Mouse (Mus musculus): ENCODE data around the gene Specc1.
"Not testable (repeated sequence)": the region's sequence is repeated elsewhere in the genome, so short reads cannot be mapped to it uniquely, and the experiment has no call there.

Gene Specc1

GRCm38 (mm10) chr11:61956572-61957295 lies at the start of gene Specc1:
Gene Specc1, plus strand, starts transcription at chr11:61956763.
- DNase-seq (ENCODE audit: low read depth, low spot score): peak; percentile 91

GRCm38 (mm10) chr11:61908315-61908714 lies 48.2 kb upstream of the Specc1 start:
- DNase-seq (ENCODE audit: low read depth, low spot score): no peak

GRCm38 (mm10) chr11:61919702-61920101 lies 36.9 kb upstream of the Specc1 start:
- DNase-seq (ENCODE audit: low read depth, low spot score): no peak

- no peak for DNase-seq (ENCODE audit: low read depth, low spot score)
Observed at GRCm38 (mm10) chr11:61923309-61923708, 33.3 kb upstream of the Specc1 start.

- no peak for DNase-seq (ENCODE audit: low read depth, low spot score)
Observed at GRCm38 (mm10) chr11:61929323-61930097, 27.1 kb upstream of the Specc1 start.

GRCm38 (mm10) chr11:61930098-61930517 lies 26.5 kb upstream of the Specc1 start, which contains the start of gene Akap10:
Gene Akap10, minus strand, starts transcription at chr11:61930252.
- DNase-seq (ENCODE audit: low read depth, low spot score): peak; percentile 90

- no peak for DNase-seq (ENCODE audit: low read depth, low spot score)
Observed at GRCm38 (mm10) chr11:61930640-61931586, 25.6 kb upstream of the Specc1 start.

- no peak for DNase-seq (ENCODE audit: low read depth, low spot score)
Observed at GRCm38 (mm10) chr11:61937761-61938160, 18.8 kb upstream of the Specc1 start.

DNA sequence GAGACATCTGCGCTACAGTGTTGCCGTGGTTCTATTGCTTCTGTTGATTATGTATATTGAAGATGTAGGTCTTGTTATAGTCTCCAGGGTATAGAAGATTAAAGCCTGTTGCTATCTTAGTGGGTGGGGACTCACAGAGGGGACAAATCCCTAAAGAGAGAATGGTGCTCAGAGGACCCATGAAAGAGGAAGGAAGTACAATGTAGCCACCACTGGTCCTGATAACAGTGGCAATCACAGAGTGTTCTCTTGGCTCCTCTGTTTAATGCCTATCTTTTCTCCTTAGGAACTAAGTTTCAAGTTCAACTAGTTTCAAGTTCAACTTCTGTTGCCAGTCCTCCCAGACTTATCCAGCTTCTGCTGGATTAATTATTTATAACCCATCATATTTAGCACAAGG lies 13.7 kb upstream of the Specc1 start:
- DNase-seq (ENCODE audit: low read depth, low spot score): no peak

DNA sequence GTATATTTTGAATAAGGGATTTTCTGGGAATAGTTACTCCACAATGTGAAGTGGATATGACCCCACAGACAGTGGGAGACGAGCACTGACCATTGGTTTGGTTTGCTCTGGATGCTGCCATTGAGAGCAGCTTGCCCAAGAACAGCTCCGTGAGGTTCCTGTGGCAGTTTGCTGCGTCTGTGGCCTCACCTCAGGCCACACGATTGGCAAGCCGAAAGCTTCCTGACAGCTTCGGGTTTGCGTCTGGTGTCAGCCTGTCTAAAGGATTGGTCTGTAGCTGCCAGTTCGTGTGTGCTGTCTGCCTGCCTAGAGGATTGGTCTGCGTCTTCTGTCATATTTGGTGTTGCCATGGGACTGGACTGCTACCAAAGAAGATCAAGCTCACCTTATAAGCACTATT lies 12.1 kb upstream of the Specc1 start:
- DNase-seq (ENCODE audit: low read depth, low spot score): no peak

DNA sequence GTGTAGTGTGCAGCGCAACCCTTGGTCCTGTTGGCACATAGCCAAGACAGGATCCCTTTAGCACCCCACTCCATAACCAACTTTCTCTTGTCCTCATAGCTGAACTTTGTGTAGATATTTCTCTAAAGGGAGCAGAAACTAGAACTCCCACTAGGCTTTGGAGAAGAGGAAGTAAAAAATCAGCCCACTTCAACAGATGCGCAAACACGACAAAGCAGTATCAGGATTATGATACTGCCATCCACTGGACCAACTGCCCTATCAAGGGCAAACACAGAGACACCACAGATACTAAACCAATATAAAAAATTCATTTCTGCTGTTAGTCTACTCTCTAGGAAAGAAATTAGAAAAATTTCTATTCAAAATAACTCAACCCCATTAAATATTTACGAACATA lies 10.0 kb upstream of the Specc1 start:
- DNase-seq (ENCODE audit: low read depth, low spot score): no peak

DNA sequence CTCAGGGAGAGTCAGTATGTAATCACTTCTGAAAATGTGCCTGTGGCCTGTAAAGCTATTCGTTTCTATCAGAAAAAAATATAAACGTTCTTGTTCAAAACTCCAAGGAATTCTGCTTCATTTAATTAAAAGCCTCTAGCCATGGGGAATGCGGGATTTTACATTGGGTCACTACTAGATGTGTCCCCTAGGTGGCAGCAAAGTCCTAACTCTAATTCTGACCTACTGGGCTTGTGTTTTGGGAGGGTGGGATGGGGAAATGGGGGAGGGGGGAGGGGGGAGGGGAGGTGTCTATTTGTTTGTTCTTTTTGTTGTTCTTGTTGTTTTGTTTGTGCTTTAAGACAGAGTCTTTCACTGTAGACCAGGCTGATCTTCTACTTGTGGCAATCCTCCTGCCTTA lies 7.2 kb upstream of the Specc1 start:
- DNase-seq (ENCODE audit: low read depth, low spot score): peak; percentile 70

GRCm38 (mm10) chr11:61950632-61951031 lies 5.9 kb upstream of the Specc1 start:
- DNase-seq (ENCODE audit: low read depth, low spot score): peak; percentile 83

- no peak for DNase-seq (ENCODE audit: low read depth, low spot score)
Observed at GRCm38 (mm10) chr11:61955136-61955535, 1.4 kb upstream of the Specc1 start.

DNA sequence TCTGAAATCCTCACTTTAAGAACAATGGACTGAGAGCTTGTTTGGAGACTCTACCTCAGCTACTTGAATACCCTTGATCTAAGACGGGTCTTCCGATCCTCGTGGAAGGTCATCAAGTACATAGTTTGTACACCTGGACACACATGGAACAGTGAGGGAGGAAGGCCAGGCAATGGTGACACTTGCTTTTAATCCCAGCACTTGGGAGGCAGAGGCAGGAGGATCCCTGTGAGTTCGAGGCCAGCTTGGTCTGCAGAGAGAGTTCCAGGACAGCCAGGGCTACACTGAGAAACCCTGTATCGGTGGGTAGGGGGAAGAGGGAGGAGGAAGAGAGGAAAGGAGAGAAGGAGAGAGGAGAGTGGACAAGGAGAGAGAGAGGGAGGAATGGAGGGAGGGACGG lies 612 bp upstream of the Specc1 start:
- no peak for DNase-seq (ENCODE audit: low read depth, low spot score)

DNA sequence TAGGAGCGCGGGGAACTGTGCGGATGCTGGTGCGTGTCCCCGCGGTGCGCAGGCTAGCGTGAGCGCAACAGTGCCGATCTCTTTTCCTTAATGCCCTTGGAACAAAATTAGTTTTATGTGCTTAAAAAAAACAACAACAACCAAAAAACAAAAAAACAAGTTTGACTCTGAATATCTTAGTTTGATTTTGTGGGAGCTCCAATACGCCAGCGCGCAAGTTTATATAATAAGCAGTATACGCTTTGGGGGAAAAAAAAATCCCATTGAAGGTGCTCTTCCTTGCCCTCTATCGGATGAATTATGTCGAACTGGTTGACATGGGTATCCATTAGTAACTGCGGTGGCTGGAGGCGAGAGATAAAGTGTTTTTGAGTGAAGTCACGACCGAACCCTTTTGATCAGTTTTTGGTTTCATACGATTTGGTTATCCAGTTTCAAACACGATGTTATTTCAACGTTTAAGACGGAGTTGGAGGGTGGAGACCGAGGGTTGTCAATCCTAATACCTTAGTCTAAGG lies 792 bp downstream of the Specc1 start:
- DNase-seq (ENCODE audit: low read depth, low spot score): no peak

DNA sequence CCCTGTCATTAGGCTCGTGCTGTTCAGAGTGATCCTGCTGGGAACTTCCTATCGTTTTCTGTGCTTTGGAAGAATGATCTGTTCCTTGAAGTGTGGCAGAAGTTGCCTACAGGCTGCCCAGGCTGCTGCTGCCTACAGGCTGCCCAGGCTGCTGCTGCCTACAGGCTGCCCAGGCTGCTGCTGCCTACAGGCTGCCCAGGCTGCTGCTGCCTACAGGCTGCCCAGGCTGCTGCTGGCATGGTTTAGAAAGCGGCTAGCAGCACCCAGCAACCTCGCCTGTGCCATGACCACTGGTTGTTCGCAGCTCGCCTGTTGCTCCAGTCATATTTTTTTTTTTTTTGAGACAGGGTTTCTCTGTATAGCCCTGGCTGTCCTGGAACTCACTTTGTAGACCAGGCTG lies 2.1 kb downstream of the Specc1 start:
- not testable (repeated sequence) for DNase-seq (ENCODE audit: low read depth, low spot score)

DNA sequence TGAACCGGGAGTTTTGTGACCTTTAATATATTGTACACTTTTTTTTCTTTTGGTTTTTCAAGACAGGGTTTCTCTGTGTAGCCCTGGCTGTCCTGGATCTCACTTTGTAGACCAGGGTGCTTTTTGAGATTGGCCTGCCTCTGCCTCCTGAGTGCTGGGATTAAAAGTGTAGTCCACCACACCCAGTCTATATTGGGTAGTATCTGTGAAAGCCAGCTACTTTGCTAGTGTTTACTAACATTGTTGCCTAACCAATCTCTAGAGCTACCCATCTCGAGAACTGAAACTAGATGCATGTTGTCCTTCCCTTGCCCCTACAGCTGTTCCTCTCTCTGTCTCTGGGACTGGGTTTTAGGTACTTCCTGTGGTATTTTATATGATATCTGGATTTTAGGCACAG lies 3.5 kb downstream of the Specc1 start:
- DNase-seq (ENCODE audit: low read depth, low spot score): no peak

DNA sequence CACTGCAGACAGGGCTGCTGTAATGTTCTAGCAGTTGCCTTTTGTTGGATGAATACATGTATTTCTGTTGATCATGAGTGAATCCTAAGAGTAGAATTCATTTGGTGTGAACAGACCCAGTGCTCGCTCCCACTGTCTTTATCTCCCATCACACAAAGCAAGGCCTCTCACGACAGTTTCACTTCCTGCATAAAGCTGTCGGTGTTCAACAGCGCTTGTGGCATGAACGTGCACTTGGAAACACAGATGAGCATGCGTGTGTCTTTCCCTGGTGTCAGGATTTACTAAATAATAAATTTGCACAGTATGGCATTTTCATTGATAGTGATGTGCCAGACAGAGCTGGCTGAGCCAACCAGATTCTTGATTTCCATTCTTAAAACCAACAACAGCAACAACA lies 6.1 kb downstream of the Specc1 start:
- no peak for DNase-seq (ENCODE audit: low read depth, low spot score)

DNA sequence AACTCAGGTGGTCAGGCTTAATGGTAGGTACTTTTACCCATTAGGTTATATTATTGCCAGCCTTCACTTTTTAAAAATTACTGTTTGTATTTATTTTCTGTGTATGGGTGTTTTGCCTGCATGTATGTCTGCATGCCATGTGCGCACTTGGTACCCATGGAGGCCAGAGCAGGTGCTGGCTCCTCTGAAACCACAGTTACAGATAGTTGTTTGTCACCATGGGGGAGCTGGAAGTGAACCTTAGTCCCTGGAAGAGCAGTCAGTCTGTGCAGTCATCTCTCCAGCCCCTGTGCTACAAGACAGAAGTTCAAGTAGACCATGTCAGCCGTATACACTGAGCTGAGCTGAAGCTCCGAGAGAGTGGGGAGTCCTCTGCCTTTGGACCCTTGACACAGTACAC lies 6.6 kb downstream of the Specc1 start:
- no peak for DNase-seq (ENCODE audit: low read depth, low spot score)

GRCm38 (mm10) chr11:61964611-61965010 lies 8.0 kb downstream of the Specc1 start:
- DNase-seq (ENCODE audit: low read depth, low spot score): no peak

- no peak for DNase-seq (ENCODE audit: low read depth, low spot score)
Observed at GRCm38 (mm10) chr11:61967034-61967433, 10.5 kb downstream of the Specc1 start.
